Mouse (Mus musculus) layer of hippocampus, adult 18-20 months (tissue): Measurements from ENCODE around the gene Guca2b. TPM values are rescaled to one million over a fixed set of nuclear protein-coding genes. Genes with fewer than 3 reads are reported as not detected.
A peak's percentile ranks its signal among the peaks of the same experiment; 100 is the strongest.

Experiments
- DNase-seq, 2 experiments: peaks; one replicate each; pipeline ENCODE4 v3.0.0; 2022; ENCODE audit warnings: low spot score in 2 of 2
- long read RNA-seq: library from polyadenylated mRNA; stranded (forward); transcript quantifications from one replicate; pipeline ENCODE4 v2.0.0, GENCODE M21; 2021
- total RNA-seq, 2 experiments: library from RNA; stranded (reverse); gene quantifications; 2 replicates each; pipeline ENCODE4 v1.2.3; 2021

The Guca2b gene
- total RNA-seq: not detected
- long read RNA-seq: 0 reads

DNA sequence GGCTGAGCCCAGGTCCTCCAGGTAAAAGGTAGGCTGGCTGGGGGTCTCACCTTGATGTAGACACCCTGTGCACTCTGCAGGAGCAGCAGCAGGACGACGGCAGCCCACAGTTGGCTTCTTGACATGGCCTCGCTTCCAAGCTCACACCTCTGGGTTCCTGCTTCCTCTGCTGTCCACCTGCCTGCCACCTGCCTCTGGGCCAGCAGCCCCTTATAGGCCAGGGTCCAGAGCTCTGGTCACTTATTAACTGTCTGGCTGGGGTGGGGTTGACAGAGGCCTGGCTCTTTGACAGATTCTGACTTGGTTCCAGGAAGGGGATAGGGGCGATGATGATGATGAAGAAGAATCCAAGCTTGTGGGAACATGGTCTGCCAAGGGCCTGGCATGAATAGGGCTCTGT is at the start of gene Guca2b:
Gene Guca2b (minus strand): TSS at position 224 of the 400 bp plus-strand sequence.
- DNase-seq: no peak

DNA sequence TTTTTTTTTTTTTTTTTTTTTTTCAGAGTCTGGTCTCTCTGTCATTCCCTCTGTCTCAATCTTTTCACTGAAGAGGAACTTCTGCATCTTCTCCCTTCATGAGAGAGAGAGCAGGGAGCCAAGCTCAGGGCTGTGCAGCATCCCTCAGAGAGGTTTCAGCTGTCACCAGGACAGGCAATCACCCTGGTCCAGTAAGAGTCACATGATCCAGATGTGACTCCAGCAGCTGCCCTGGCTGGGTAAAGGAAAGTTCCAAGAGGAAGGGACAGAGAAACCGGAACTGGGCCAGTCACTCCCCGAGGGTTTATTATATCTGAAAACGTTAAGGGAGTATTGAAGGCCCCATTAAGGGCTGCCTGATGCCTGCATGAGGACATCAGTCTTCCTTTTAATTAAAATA is 49.0 kb upstream of the Guca2b start:
- DNase-seq: no peak

GRCm38 (mm10) chr4:119707326-119707725 is 48.6 kb upstream of the Guca2b start:
- DNase-seq: no peak

DNA sequence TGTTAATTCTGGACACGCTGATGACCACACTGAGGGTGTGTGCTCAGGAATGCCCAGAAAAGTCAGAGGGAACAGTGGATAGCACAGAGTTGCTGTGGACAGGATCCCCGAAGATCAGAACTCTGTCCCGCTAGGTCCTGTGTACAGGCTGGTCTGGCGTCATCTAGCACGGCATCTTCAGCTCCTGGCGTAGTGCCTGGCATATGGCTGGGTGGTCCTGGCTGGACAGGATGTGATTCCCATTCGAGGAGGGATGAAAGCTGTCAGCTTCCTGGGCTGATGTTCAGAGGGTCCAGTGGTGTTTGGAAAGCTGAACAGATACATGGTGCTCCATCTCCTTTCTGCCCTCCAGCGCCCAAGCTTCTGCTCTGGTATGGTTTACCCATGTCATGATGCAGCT is 45.2 kb upstream of the Guca2b start:
- DNase-seq: no peak

- no peak for DNase-seq
Observed at GRCm38 (mm10) chr4:119701269-119701954, 42.7 kb upstream of the Guca2b start.

GRCm38 (mm10) chr4:119698339-119698738 is 39.6 kb upstream of the Guca2b start:
- DNase-seq: no peak

- no peak for DNase-seq
Observed at GRCm38 (mm10) chr4:119685746-119686145, 27.0 kb upstream of the Guca2b start.

- peak in 1 of 2 experiments; percentile 19 for DNase-seq
Observed at GRCm38 (mm10) chr4:119682596-119682995, 23.8 kb upstream of the Guca2b start.

DNA sequence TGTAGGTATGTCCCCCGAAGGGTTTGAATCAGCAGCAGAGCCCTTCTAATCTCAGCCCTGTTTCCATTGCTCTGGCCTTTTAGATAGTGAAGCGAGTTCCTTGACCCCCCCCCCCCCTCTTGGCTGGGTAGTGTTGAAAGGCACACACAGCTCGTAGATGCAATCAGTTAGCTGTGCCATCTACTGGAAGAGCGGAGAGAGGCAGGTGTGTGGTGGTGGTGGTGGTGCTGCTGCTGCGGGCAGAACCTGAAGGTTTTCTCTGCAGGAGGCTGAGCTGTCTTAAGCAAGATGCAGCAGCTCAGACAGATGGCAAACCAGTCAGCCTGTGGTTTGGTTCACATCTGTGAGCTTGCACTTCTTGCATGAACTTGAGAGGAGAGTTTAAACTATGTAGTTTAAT is 13.9 kb upstream of the Guca2b start:
- peak in 1 of 2 experiments; percentile 21 for DNase-seq

GRCm38 (mm10) chr4:119671164-119671563 is 12.4 kb upstream of the Guca2b start:
- no peak for DNase-seq

- DNase-seq: no peak
Observed at GRCm38 (mm10) chr4:119670736-119671135, 12.0 kb upstream of the Guca2b start.

DNA sequence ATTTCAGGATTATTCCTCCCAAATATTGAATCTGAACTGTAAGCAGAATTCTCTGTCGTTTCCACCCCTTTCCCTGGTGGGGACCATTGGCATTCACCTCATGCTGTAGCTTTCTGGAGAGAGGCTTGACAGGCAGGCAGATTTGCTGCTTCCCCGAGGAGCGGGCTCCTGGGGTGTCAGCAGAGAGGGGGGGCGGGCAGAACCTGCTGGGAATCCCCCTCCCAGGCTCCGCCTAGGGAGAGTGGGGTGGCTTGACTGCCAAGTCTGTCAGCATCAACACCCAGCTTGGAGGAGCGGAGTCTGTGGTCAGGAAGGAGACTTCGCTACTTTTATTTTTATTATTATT is 11.4 kb upstream of the Guca2b start:
- no peak for DNase-seq

DNA sequence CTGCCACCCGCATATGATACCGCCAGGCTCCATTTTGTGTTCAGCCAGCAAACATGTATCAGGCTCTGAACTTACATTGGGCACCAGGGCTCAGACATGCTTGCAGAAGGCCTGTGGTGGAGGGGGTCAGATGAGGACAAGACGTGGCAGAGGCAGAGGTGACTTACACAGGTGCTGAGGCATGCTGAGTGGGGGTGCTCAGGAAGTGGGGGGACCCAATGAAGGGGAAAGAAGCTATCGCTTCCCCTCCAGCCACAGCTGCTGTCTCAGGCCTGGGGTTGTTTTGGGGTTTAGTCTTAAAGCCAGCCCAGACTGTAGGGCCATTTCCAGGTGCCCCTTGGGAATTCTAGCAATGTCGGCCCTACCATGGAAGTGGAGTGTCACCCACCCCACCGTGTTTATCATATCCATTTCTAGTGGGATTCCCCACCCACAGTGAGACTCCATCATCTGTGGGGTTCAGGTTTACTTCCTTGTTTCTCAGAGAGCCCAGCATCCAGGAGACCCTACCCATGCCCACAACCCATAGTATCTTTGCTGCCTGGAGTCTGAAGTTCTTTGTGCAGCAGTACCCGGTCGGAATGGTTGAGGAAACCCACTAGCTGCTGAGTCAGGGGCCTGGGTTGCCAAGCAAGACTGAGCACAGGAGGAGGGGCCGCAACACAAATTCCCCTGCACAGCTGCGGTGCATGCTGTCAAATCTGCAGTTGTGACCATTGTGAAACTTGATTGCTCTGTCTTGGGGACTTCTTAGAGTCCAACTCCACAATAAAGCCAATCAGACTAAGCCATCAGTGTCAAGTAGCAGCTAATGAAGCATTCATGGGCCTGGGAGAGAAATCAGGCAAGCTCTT is 10.8 kb upstream of the Guca2b start:
- peak in 1 of 2 experiments; percentile 26 for DNase-seq

- no peak for DNase-seq
Observed at GRCm38 (mm10) chr4:119668596-119668995, 9.8 kb upstream of the Guca2b start.

GRCm38 (mm10) chr4:119668185-119668584 is 9.4 kb upstream of the Guca2b start:
- DNase-seq: no peak

DNA sequence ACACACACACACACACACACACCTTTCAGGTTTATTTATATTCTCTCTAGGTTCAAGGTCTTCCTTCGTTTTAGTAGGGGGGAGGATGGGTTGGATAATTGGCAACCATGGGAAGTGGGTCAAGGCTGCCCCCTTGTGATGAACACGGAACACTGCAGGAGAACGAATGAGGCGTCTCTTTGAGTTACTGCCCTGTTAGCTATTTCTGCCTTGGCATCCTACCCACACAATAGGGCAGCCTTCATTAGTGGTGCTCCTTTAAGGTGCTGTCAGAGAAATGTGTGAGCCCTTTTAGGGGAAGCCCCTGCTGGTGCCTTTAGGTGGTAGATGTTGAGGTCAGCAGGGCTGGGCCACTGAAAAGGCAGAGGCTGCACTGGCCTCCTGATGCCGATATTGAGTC is 8.7 kb upstream of the Guca2b start:
- peak in 1 of 2 experiments; percentile 48 for DNase-seq

DNA sequence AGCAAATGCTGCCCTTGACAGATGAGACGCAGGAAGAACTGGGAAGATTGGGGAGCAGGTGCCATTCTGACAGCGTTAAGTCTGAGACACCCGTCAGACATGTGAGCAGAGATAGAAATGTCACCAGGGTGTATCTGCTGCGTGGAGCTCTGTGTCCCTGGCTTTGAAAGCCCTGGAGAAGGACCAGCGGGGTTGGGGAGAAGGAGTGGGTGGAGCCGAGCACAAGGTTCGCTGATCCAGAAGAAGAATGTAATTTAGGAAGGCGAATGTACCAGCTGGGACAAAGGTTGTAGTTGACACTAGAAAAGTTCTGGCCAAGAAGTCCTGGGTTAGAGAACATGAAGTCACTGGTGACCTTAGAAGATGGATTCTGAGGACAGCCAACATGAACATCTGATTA is 7.4 kb upstream of the Guca2b start:
- peak in 1 of 2 experiments; percentile 15 for DNase-seq

DNA sequence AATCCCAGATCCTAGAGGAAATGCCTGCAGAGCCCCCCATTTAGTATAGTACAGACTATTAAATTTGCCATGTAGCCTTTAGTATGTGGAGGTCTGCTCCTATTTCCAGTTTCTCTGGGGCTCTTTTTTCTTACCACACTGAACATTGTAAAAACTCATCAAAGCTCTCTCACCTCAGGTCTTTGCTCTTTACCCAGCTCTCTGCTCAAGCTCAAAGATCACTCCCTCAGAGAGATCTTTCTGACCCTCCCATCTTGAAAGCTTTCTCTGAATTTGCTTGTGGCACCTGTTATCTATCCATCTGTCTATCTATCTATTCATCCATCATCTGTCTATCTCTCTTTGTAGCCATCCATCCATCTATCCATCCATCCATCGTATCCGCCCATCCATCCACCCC is 6.4 kb upstream of the Guca2b start:
- DNase-seq: no peak

DNA sequence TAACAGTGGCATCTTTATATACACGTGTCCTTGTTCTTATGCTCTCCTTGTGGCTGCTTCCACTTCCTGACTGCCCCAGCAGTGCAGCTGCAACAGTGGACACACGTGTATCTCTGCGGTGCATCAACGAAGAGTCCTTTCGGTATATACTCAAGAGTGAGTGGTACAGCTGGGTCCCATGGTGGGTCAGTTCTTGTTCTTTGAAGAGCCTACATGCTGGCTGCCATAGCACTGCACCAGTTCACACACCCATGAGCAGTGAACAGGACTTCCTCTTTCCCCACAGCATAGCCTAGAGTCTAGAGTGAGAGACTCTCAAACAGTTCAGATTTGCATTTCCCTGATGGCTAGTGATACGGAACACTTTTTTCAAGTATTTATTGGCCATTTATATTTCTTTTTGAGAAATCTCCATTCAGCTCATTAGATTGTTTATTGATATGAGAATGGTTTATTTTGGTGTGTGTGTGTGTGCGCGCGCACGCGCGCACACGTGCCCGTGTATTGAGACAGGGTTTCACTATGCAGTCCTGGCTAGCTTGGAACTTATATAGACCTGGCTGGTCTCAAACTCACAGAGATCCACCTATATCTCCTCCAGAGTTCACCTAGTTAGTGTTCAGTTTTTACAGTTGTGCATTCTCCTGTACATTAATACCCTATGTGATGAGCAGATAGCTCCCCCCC is 4.8 kb upstream of the Guca2b start:
- no peak for DNase-seq

DNA sequence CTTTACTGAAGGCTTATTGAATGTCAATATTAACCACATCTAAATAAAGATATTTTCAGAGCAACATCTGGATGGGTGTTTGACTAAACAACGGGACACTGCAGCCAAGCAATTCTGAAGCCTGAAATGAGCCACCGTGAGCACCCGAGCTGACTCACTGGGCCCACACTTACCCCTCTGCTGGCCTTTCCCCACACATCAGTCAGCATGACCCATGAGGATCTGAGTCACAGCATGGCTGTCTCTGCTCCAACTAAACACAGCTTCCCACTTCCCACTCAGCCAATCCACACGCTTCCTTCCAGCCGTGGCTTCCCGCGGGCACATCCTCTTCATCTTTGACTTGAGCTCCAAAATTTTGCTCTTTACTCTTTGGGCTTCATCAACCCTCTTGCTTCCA is 4.2 kb upstream of the Guca2b start:
- no peak for DNase-seq

DNA sequence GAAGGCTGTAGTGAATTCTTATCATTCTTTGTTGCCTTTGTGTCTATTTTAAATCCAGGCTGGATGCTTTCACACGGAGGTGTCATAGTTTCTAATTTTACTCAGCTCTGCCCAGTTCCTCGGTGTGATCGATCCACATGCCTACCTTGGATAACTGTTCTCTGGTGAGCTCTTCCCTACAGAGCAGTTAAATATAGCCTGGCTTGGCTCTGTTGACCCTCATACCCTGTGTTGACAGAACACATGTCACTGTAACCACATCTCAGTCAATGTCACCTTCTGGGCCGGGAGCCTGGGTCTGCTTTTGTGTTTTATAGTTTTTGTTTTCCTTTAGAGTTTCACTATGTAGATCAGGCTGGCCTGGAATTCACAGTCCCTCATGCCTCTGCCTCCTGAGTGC is 3.4 kb upstream of the Guca2b start:
- DNase-seq: no peak

- no peak for DNase-seq
Observed at GRCm38 (mm10) chr4:119660007-119660406, 1.3 kb upstream of the Guca2b start.
